Mouse (Mus musculus): ENCODE results near the gene Olfr569.

The Olfr569 gene

GRCm38 (mm10) chr7:102890782-102891181 is at the start of gene Olfr569:
TSS of gene Olfr569 (minus strand) at chr7:102890882.
- no peak for DNase-seq (ENCODE audit: low spot score in 2 of 2)

GRCm38 (mm10) chr7:102927105-102927504 is 36.4 kb upstream of the Olfr569 start:
- DNase-seq (ENCODE audit: low spot score in 2 of 2) = no peak

GRCm38 (mm10) chr7:102924109-102924508 is 33.4 kb upstream of the Olfr569 start, which contains the start of gene Olfr572:
TSS of gene Olfr572 (plus strand) at chr7:102924409.
- DNase-seq (ENCODE audit: low spot score in 2 of 2) = no peak

- DNase-seq (ENCODE audit: low spot score in 2 of 2) = peak in 1 of 2 experiments; percentile 3
Observed at GRCm38 (mm10) chr7:102919632-102920031, 28.9 kb upstream of the Olfr569 start.

GRCm38 (mm10) chr7:102917032-102917875 is 26.6 kb upstream of the Olfr569 start, which contains the start of gene Olfr571:
TSS of gene Olfr571 (minus strand) at chr7:102917536.
- DNase-seq (ENCODE audit: low spot score in 2 of 2) = no peak

GRCm38 (mm10) chr7:102916405-102916804 is 25.7 kb upstream of the Olfr569 start:
- no peak for DNase-seq (ENCODE audit: low spot score in 2 of 2)

GRCm38 (mm10) chr7:102915261-102915660 is 24.6 kb upstream of the Olfr569 start:
- DNase-seq (ENCODE audit: low spot score in 2 of 2) = no peak

- DNase-seq (ENCODE audit: low spot score in 2 of 2) = no peak
Observed at GRCm38 (mm10) chr7:102876822-102877221, 13.9 kb downstream of the Olfr569 start, which contains the start of gene Olfr568. TSS of gene Olfr568 (plus strand) at chr7:102877122.

- no peak for DNase-seq (ENCODE audit: low spot score in 2 of 2)
Observed at GRCm38 (mm10) chr7:102858665-102859064, 32.0 kb downstream of the Olfr569 start, which contains the start of gene Olfr566. TSS of gene Olfr566 (minus strand) at chr7:102858765.

GRCm38 (mm10) chr7:102855807-102856206 is 34.9 kb downstream of the Olfr569 start:
- no peak for DNase-seq (ENCODE audit: low spot score in 2 of 2)
